Mouse (Mus musculus) forebrain, embryonic 14.5 days (tissue): ENCODE data around the gene Tjp2. TPM values are rescaled to one million over a fixed set of nuclear protein-coding genes. Genes with fewer than 3 reads are reported as not detected.

Experiments used
- ATAC-seq: fragments of 200-750 bp; cut with Nextera tagmentation; 2 replicates; pipeline ENCODE4 v1.8.0; 2017; ENCODE audit warnings: mild to moderate bottlenecking, moderate library complexity
- DNase-seq: peaks from one replicate; pipeline ENCODE4 v3.0.0-alpha.2; 2015; ENCODE audit warnings: low spot score
- H3K27ac ChIP-seq: fragments of 300-500 bp; sonication (generic); 2 replicates; pipeline ENCODE4 v1.5.1; 2014; ENCODE audit warnings: low read depth, mild to moderate bottlenecking, control low read depth, low read length, moderate library complexity
- H3K27me3 ChIP-seq: fragments of 300-500 bp; sonication (generic); replicated peaks from 2 replicates; pipeline ENCODE4 v1.6.1; 2014; ENCODE audit warnings: low read length, control low read depth, mixed read lengths; ENCODE audit not compliant: control insufficient read depth, insufficient read depth
- H3K36me3 ChIP-seq: fragments of 300-500 bp; sonication (generic); 2 replicates; pipeline ENCODE4 v1.6.1; 2014; ENCODE audit warnings: low read length, control low read depth; ENCODE audit not compliant: control insufficient read depth, insufficient read depth
- H3K4me1 ChIP-seq: fragments of 300-500 bp; sonication (generic); 2 replicates; pipeline ENCODE4 v1.6.1; 2014; ENCODE audit warnings: antibody characterized with exemption, low read length, control low read depth; ENCODE audit not compliant: control insufficient read depth, insufficient read depth
- H3K4me2 ChIP-seq: fragments of 300-500 bp; sonication (generic); 2 replicates; pipeline ENCODE4 v1.6.1; 2014; ENCODE audit warnings: mild to moderate bottlenecking, control low read depth, low read length
- H3K4me3 ChIP-seq: fragments of 300-500 bp; sonication (generic); 2 replicates; pipeline ENCODE4 v1.5.1; 2014; ENCODE audit warnings: low read depth, low read length, control low read depth
- H3K9ac ChIP-seq: fragments of 300-500 bp; sonication (generic); 2 replicates; pipeline ENCODE4 v1.6.1; 2014; ENCODE audit warnings: mild to moderate bottlenecking, low read length, control low read depth, moderate library complexity
- H3K9me3 ChIP-seq: fragments of 300-500 bp; sonication (generic); replicated peaks from 2 replicates; pipeline ENCODE4 v1.6.1; 2016; ENCODE audit warnings: low read length, control low read depth, mixed read lengths; ENCODE audit not compliant: control insufficient read depth
- WGBS: fragments of 180-500 bp; shearing (Covaris S2); extraction: QIAGEN DNeasy Blood & Tissue Kit; methylation state at CpG from one replicate; pipeline ENCODE4 v1.1.7; 2014; 5-methylcytosine and 5-hydroxymethylcytosine counted together
- polyA plus RNA-seq: library from polyadenylated mRNA; unstranded; fragments of >200 nt; fragmentation: Nextera tagmentation; extraction: Ambion mirVana; gene quantifications from 2 replicates; pipeline ENCODE4 v1.2.1, GENCODE M21; 2014

The Tjp2 gene
- polyA plus RNA-seq, 1 experiment from 2014 or later, result 9.0 TPM

GRCm38 (mm10) chr19:24216771-24217170 lies 8.1 kb downstream of the Tjp2 start:
- H3K9ac ChIP-seq, result no peak overlapping the region
- no peaks in the 10 kb centered on the region for H3K27me3 ChIP-seq
- ATAC-seq, result no peak
- no peaks in the 10 kb centered on the region for H3K9me3 ChIP-seq
- no peak overlapping the region for H3K4me2 ChIP-seq
- H3K4me3 ChIP-seq, result no peak overlapping the region
- H3K4me1 ChIP-seq, result peaks cover 7% of the 10 kb centered on the region; the same call in 1 of the 2 replicates
- WGBS, result 63% methylated on average over 9 of the region's 9 CpGs
- H3K36me3 ChIP-seq, result no peaks in the 10 kb centered on the region
- DNase-seq, result peak; percentile 48
- H3K27ac ChIP-seq, result no peak overlapping the region

- H3K4me3 ChIP-seq, result no peak overlapping the region
- no peak overlapping the region for H3K9ac ChIP-seq
- H3K9me3 ChIP-seq, result no peaks in the 10 kb centered on the region
- ATAC-seq (no peak), DNase-seq (no peak)
- H3K36me3 ChIP-seq, result no peaks in the 10 kb centered on the region
- H3K27me3 ChIP-seq, result no peaks in the 10 kb centered on the region
- WGBS, result 89% methylated on average over 7 of the region's 7 CpGs
- H3K4me1 ChIP-seq, result 0 out of 2 replicates have a peak, but pooled peaks cover 2% of the 10 kb centered on the region
- no peak overlapping the region for H3K4me2 ChIP-seq
- no peak overlapping the region for H3K27ac ChIP-seq
Observed at GRCm38 (mm10) chr19:24214939-24215338, 9.9 kb downstream of the Tjp2 start.

GRCm38 (mm10) chr19:24213299-24213698 lies 11.5 kb downstream of the Tjp2 start:
- 56% methylated on average over 7 of the region's 7 CpGs for WGBS
- peak; percentile 19 for DNase-seq
- H3K36me3 ChIP-seq, result no peaks in the 10 kb centered on the region

GRCm38 (mm10) chr19:24212552-24213249 lies 12.1 kb downstream of the Tjp2 start:
- no peak for DNase-seq
- Histone ChIP-seq H3K27me3 (no peaks in the 10 kb centered on the region), H3K4me3 (no peak overlapping the region), H3K9me3 (no peaks in the 10 kb centered on the region), H3K4me1 (0 out of 2 replicates have a peak, but pooled peaks cover 2% of the 10 kb centered on the region), H3K27ac (no peak overlapping the region), H3K36me3 (no peaks in the 10 kb centered on the region), H3K9ac (no peak overlapping the region), H3K4me2 (no peak overlapping the region)
- 91% methylated on average over 12 of the region's 12 CpGs for WGBS
- no peak for ATAC-seq

More at GRCm38 (mm10) chr19:24213299-24213698, 11.5 kb downstream of the Tjp2 start:
- H3K4me1 ChIP-seq, result 0 out of 2 replicates have a peak, but pooled peaks cover 2% of the 10 kb centered on the region
- no peaks in the 10 kb centered on the region for H3K27me3 ChIP-seq
- no peaks in the 10 kb centered on the region for H3K9me3 ChIP-seq
- H3K9ac ChIP-seq, result no peak overlapping the region
- no peak overlapping the region for H3K4me2 ChIP-seq
- no peak overlapping the region for H3K27ac ChIP-seq
- H3K4me3 ChIP-seq, result no peak overlapping the region
- no peak for ATAC-seq

GRCm38 (mm10) chr19:24211168-24211567 lies 13.7 kb downstream of the Tjp2 start:
- no peak for DNase-seq
- Histone ChIP-seq H3K27ac (no peak overlapping the region), H3K9me3 (no peaks in the 10 kb centered on the region), H3K36me3 (no peaks in the 10 kb centered on the region), H3K4me3 (no peak overlapping the region), H3K4me1 (no peaks in the 10 kb centered on the region), H3K27me3 (no peaks in the 10 kb centered on the region), H3K9ac (no peak overlapping the region), H3K4me2 (no peak overlapping the region)
- ATAC-seq, result no peak
- WGBS, result 78% methylated on average over 10 of the region's 10 CpGs

GRCm38 (mm10) chr19:24209516-24209915 lies 15.3 kb downstream of the Tjp2 start:
- no peak overlapping the region for H3K4me3 ChIP-seq
- H3K27me3 ChIP-seq, result no peaks in the 10 kb centered on the region
- no peaks in the 10 kb centered on the region for H3K9me3 ChIP-seq
- ATAC-seq, result no peak
- DNase-seq, result no peak
- no peaks in the 10 kb centered on the region for H3K36me3 ChIP-seq
- 93% methylated on average over 15 of the region's 15 CpGs for WGBS
- no peak overlapping the region for H3K4me2 ChIP-seq
- no peak overlapping the region for H3K9ac ChIP-seq
- H3K4me1 ChIP-seq, result no peaks in the 10 kb centered on the region
- no peak overlapping the region for H3K27ac ChIP-seq

- DNase-seq, result no peak
- Histone ChIP-seq H3K27me3 (no peaks in the 10 kb centered on the region), H3K4me3 (no peak overlapping the region), H3K27ac (no peak overlapping the region), H3K4me1 (no peaks in the 10 kb centered on the region), H3K9ac (no peak overlapping the region), H3K9me3 (no peaks in the 10 kb centered on the region), H3K36me3 (no peaks in the 10 kb centered on the region), H3K4me2 (no peak overlapping the region)
- ATAC-seq, result no peak
- 88% methylated on average over 1 of the region's 1 CpGs for WGBS
Observed at GRCm38 (mm10) chr19:24207967-24208366, 16.9 kb downstream of the Tjp2 start.

- Histone ChIP-seq H3K4me1 (no peaks in the 10 kb centered on the region), H3K27me3 (no peaks in the 10 kb centered on the region), H3K9me3 (no peaks in the 10 kb centered on the region), H3K4me2 (no peak overlapping the region), H3K27ac (no peak overlapping the region), H3K4me3 (no peak overlapping the region), H3K9ac (no peak overlapping the region), H3K36me3 (no peaks in the 10 kb centered on the region)
- DNase-seq (no peak), ATAC-seq (no peak)
- WGBS, result 11% methylated on average over 1 of the region's 1 CpGs
Observed at GRCm38 (mm10) chr19:24205001-24205400, 19.8 kb downstream of the Tjp2 start.

- DNase-seq (peak; percentile 21), ATAC-seq (no peak)
- H3K36me3 ChIP-seq, result no peaks in the 10 kb centered on the region
- 81% methylated on average over 4 of the region's 5 CpGs for WGBS
- no peak overlapping the region for H3K9ac ChIP-seq
- no peaks in the 10 kb centered on the region for H3K27me3 ChIP-seq
- no peak overlapping the region for H3K27ac ChIP-seq
- H3K4me1 ChIP-seq, result no peaks in the 10 kb centered on the region
- H3K4me3 ChIP-seq, result no peak overlapping the region
- H3K9me3 ChIP-seq, result no peaks in the 10 kb centered on the region
- H3K4me2 ChIP-seq, result no peak overlapping the region
Observed at GRCm38 (mm10) chr19:24201848-24202247, 23.0 kb downstream of the Tjp2 start.
